Mouse (Mus musculus) myocyte (in vitro differentiated cells): ENCODE data around the gene Snap91. TPM values are rescaled to one million over a fixed set of nuclear protein-coding genes. Genes with fewer than 3 reads are reported as not detected.

Source experiments
- H3K27me3 ChIP-seq: one replicate; pipeline ENCODE4 v1.6.1; 2011; ENCODE audit not compliant: control insufficient read depth, insufficient read depth, insufficient read length
- H3K36me3 ChIP-seq: one replicate; pipeline ENCODE4 v1.6.1; 2011; ENCODE audit not compliant: control insufficient read depth, insufficient read depth
- H3K4me2 ChIP-seq: one replicate; pipeline ENCODE4 v1.6.1; 2011; ENCODE audit warnings: low read depth, control low read depth
- H3K4me3 ChIP-seq: one replicate; pipeline ENCODE4 v1.5.1; 2011; ENCODE audit warnings: mild to moderate bottlenecking, control low read depth, moderate library complexity
- H3K79me2 ChIP-seq: one replicate; pipeline ENCODE4 v1.6.1; 2011; ENCODE audit not compliant: control insufficient read depth, insufficient read depth
- H3ac ChIP-seq: one replicate; pipeline ENCODE4 v1.6.1; 2011; ENCODE audit not compliant: control insufficient read depth, insufficient read length
- CEBPB ChIP-seq: IDR thresholded peaks from 2 replicates; pipeline ENCODE4 v1.6.1; 2011; ENCODE audit warnings: mild to moderate bottlenecking, moderate library complexity; ENCODE audit not compliant: poor library complexity, insufficient read depth, severe bottlenecking
- E2F4 ChIP-seq: IDR thresholded peaks from one replicate; pipeline ENCODE4 v1.6.1; 2011; ENCODE audit warnings: mild to moderate bottlenecking, control low read depth, moderate library complexity; ENCODE audit not compliant: insufficient read depth
- MAX ChIP-seq: IDR thresholded peaks from one replicate; pipeline ENCODE4 v1.6.1; 2011; ENCODE audit warnings: low read depth, mild to moderate bottlenecking, control low read depth
- MYOD1 ChIP-seq, 3 experiments: IDR thresholded peaks; one replicate each; pipeline ENCODE4 v1.6.1; 2011; ENCODE audit warnings: control low read depth in 2 of 3, low read depth in 2 of 3, mild to moderate bottlenecking in 2 of 3, moderate library complexity in 1 of 3; ENCODE audit not compliant: insufficient read length in 2 of 3, control insufficient read depth in 1 of 3
- MYOG ChIP-seq, 3 experiments: IDR thresholded peaks; one replicate each; pipeline ENCODE4 v1.6.1; 2011; ENCODE audit warnings: control low read depth in 2 of 3, low read depth in 2 of 3, mild to moderate bottlenecking in 2 of 3; ENCODE audit not compliant: insufficient read length in 2 of 3, control insufficient read depth in 1 of 3, insufficient read depth in 1 of 3
- POLR2A ChIP-seq: IDR thresholded peaks from one replicate; pipeline ENCODE4 v1.6.1; 2011; ENCODE audit warnings: low read depth, mild to moderate bottlenecking, control low read depth, moderate library complexity; ENCODE audit not compliant: insufficient read length
- POLR2AphosphoS2 ChIP-seq: IDR thresholded peaks from one replicate; pipeline ENCODE4 v1.6.1; 2011; ENCODE audit warnings: low read depth, control low read depth; ENCODE audit not compliant: insufficient read length
- REST ChIP-seq: IDR thresholded peaks from one replicate; pipeline ENCODE4 v1.6.1; 2011; ENCODE audit warnings: mild to moderate bottlenecking, control low read depth, moderate library complexity; ENCODE audit not compliant: insufficient read depth, insufficient read length
- SRF ChIP-seq: IDR thresholded peaks from one replicate; pipeline ENCODE4 v1.6.1; 2011; ENCODE audit warnings: low read depth; ENCODE audit not compliant: control insufficient read depth, insufficient read length
- TCF12 ChIP-seq: IDR thresholded peaks from one replicate; pipeline ENCODE4 v1.6.1; 2011; ENCODE audit warnings: mild to moderate bottlenecking, control low read depth; ENCODE audit not compliant: poor library complexity, insufficient read depth, severe bottlenecking
- TCF3 ChIP-seq: IDR thresholded peaks from one replicate; pipeline ENCODE4 v1.6.1; 2011; ENCODE audit warnings: low read depth, control low read depth; ENCODE audit not compliant: insufficient read length
- USF1 ChIP-seq: IDR thresholded peaks from one replicate; pipeline ENCODE4 v1.6.1; 2011; ENCODE audit warnings: low read depth, mild to moderate bottlenecking, control low read depth, moderate library complexity
- polyA plus RNA-seq: library from polyadenylated mRNA; unstranded; fragments of >200 nt; fragmentation: generic; extraction: Trizol; gene quantifications from one replicate; pipeline ENCODE4 v1.2.1, GENCODE M21; 2012; ENCODE audit warnings: missing spikeins

The Snap91 gene
- polyA plus RNA-seq, 1 experiment: not detected

DNA sequence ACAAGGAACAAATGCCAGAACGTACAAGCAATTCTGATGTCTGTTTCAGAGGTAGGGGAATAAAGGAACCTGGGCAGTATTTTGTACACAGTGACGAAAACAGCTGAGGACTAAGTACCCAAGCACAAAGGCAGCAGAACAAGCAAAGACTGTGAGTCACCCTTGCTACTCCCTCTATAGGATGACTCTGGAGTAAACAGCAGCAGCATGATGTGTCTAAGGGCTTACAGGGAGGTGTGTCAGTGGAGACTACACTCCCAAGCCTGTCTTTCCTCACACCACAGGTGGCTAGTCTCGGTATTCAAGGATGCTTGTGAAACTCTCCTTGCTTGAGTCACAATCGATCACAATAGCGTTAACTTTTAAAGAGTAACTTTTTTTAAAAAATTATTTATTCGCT is 66.1 kb downstream of the Snap91 start:
- Histone ChIP-seq H3K4me3 (no peak overlapping the region), H3K27me3 (peaks cover 10% of the 10 kb centered on the region), H3K4me2 (no peak overlapping the region), H3K79me2 (no peaks in the 10 kb centered on the region), H3ac (no peak overlapping the region), H3K36me3 (no peaks in the 10 kb centered on the region)
- TF ChIP-seq MYOD1 (IDR thresholded peaks at IDR 0.05; ENCODE audit: control insufficient read depth in 1 of 3, insufficient read length in 2 of 3, low read depth in 2 of 3) (no peak), USF1 (no peak), REST (no peak), MYOG (IDR thresholded peaks at IDR 0.05; ENCODE audit: control insufficient read depth in 1 of 3, insufficient read depth in 1 of 3, insufficient read length in 2 of 3, low read depth in 2 of 3) (no peak), POLR2A (no peak), E2F4 (no peak), SRF (no peak), TCF3 (no peak), CEBPB (no peak), MAX (no peak), POLR2AphosphoS2 (no peak), TCF12 (no peak)

DNA sequence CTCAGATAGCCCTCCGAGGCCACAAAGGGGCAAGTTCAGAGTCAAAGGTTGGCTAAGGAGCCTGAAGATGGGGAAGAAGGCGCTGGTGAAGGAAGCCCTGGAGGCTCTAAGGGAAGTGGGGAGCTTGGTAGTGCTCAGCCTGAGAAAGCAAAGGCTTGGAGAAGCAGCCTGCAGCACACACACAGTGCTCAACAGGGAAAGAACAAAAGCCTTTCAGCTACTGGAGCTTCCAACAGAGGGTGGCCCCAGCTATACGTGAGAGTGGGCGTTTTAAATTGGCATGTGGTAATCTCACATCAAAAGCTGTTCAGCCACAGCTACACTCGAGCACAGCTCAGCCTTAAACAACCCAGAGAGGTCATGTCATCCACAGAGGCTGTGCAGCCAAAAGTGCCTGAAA is 67.1 kb downstream of the Snap91 start:
- Histone ChIP-seq H3K4me3 (no peak overlapping the region), H3K27me3 (peaks cover 10% of the 10 kb centered on the region), H3ac (no peak overlapping the region), H3K4me2 (no peak overlapping the region), H3K36me3 (no peaks in the 10 kb centered on the region), H3K79me2 (no peaks in the 10 kb centered on the region)
- TF ChIP-seq MAX: no peak
- TF ChIP-seq TCF3: no peak
- no peak for TF ChIP-seq POLR2AphosphoS2
- TF ChIP-seq CEBPB: no peak
- TF ChIP-seq TCF12: no peak
- no peak for TF ChIP-seq E2F4
- no peak for TF ChIP-seq REST
- no peak for TF ChIP-seq SRF
- TF ChIP-seq MYOG (IDR thresholded peaks at IDR 0.05; ENCODE audit: control insufficient read depth in 1 of 3, insufficient read depth in 1 of 3, insufficient read length in 2 of 3, low read depth in 2 of 3): no peak
- no peak for TF ChIP-seq POLR2A
- TF ChIP-seq USF1: no peak
- no peak for TF ChIP-seq MYOD1 (IDR thresholded peaks at IDR 0.05; ENCODE audit: control insufficient read depth in 1 of 3, insufficient read length in 2 of 3, low read depth in 2 of 3)

DNA sequence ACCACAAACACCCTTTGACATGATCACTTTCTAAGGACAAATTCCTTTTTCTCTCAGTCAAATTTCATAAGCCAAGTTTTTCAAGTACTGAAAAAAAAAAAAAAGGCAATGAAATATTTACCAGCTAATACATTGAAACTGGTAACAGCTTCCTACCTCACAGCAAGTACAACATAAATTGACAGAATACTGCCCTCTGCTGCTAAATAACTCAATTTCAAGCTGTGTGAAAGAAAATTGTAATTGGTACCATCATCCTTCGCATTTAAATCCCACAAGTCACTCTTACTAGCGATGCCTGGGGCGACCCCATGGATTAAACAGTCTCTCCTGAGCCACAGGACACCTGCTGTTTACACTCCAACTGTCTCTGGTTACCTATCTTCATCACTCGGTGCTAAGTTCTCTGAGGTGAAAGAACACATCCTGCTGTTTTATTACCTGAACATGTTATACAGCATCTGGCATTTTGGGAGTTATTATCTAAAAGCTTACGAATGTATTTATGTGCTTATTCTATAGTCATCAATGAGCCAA is 69.7 kb downstream of the Snap91 start:
- Histone ChIP-seq H3K4me2 (no peak overlapping the region), H3K36me3 (no peaks in the 10 kb centered on the region), H3K4me3 (no peak overlapping the region), H3K79me2 (no peaks in the 10 kb centered on the region), H3ac (no peak overlapping the region), H3K27me3 (peaks cover 10% of the 10 kb centered on the region)
- no peak for TF ChIP-seq REST
- no peak for TF ChIP-seq MAX
- TF ChIP-seq SRF: no peak
- TF ChIP-seq CEBPB: no peak
- TF ChIP-seq POLR2AphosphoS2: no peak
- TF ChIP-seq TCF12: no peak
- TF ChIP-seq POLR2A: no peak
- no peak for TF ChIP-seq MYOD1 (IDR thresholded peaks at IDR 0.05; ENCODE audit: control insufficient read depth in 1 of 3, insufficient read length in 2 of 3, low read depth in 2 of 3)
- no peak for TF ChIP-seq TCF3
- no peak for TF ChIP-seq E2F4
- TF ChIP-seq MYOG (IDR thresholded peaks at IDR 0.05; ENCODE audit: control insufficient read depth in 1 of 3, insufficient read depth in 1 of 3, insufficient read length in 2 of 3, low read depth in 2 of 3): no peak
- no peak for TF ChIP-seq USF1

DNA sequence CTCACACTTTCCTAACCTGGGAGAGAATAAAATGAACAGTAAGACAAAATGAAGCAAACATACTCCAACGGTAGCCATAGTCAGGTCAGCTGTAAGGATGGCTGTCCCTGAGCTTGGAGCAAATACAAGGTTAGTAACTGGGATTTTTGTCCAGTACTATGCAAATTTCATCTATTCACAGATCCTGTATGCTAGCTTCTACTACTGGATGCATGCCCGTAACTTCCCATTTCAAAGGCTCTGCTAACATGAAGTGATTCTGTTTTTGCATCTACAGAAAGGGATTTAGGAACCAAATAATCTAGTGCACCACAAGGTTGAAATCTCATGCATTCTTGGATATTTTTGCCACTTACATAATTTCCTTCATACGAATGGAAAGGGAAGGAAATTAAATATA is 70.2 kb downstream of the Snap91 start:
- TF ChIP-seq MYOG (IDR thresholded peaks at IDR 0.05; ENCODE audit: control insufficient read depth in 1 of 3, insufficient read depth in 1 of 3, insufficient read length in 2 of 3, low read depth in 2 of 3) (no peak), POLR2AphosphoS2 (no peak), SRF (no peak), REST (no peak)
- peaks cover 10% of the 10 kb centered on the region for H3K27me3 ChIP-seq
- H3K4me3 ChIP-seq: no peak overlapping the region
- H3K79me2 ChIP-seq: no peaks in the 10 kb centered on the region
- H3K36me3 ChIP-seq: no peaks in the 10 kb centered on the region
- H3K4me2 ChIP-seq: no peak overlapping the region
- H3ac ChIP-seq: no peak overlapping the region
